Mouse (Mus musculus) granulocyte monocyte progenitor cell, adult 5-6 weeks (primary cell): ENCODE measurements at regions not wholly inside any gene's neighbourhood (a gene's known extent, or its start where the extent isn't known, plus 50 kb on each side); places are given as distances from the start of the nearest gene placed in this dataset.

ENCODE experiments used
- ATAC-seq: replicated peaks from 2 replicates; pipeline ENCODE4 v1.8.0; 2016; ENCODE audit warnings: mild to moderate bottlenecking, moderate TSS enrichment, inconsistent platforms; ENCODE audit not compliant: poor library complexity, severe bottlenecking

DNA sequence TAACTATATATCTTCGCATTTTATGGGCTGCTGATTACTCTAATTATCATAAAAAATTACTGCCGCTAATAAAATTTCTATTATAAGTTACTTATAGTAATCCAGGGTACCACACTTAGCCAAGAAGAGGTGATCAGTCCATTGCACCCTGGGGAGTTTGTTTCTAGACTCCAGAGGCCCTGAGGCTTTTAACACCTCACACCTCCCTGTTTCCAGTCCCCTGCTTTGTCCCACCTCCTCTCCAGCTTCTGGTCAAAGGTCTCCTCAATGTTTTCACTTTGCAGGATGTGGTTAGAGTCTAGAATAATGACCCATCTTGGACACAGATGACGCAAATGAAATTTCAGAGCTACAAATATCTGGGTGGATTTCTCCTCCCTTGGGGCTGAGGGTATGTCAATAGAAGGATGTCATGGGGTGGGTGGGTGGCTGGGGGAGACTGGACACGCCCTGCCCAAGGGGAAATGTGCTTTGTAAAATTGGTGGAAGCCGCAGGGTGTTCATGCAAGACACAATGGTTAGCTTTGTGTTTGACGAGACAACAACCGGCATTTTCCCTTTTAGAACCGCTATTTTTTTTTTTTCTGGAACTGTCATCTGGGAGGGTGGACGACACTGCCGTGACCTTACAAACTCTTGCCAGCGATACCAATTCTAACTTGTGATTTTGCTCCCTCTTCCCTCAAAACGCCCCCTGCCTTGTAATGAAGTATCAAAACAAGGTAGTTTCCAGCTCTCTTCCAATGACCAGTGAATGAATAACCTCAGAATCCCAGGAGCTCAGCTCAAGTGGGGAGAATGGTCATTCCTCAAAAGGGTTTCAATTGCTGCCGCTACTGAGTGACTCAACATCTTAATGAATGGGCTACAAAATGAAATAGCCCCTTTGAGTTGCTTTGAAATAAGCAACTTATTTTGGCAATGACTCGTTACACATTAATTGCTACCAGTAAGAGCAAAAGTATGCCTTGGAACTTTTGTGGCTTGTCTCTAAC lies 207.0 kb upstream of the Irx3 start:
- ATAC-seq = no peak

DNA sequence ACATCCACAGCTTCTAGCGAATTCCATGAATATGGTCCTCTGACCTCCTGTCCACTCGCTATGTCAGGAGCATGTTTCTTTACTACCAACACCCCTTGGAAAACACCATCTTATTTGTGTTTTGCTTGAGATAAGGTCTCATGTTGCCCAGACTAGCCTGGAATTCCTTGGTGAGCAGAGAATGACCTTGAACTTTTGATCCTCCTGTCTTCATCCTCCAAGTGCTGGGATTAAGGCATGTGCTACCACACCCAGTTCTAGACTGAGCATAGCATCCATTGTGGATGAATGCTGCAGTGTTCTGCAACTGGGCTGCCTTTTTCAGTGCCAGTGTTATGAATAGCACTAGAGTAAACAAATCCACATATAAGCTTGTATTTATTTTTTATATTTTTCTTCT lies 203.2 kb upstream of the Irx3 start:
- ATAC-seq = no peak

DNA sequence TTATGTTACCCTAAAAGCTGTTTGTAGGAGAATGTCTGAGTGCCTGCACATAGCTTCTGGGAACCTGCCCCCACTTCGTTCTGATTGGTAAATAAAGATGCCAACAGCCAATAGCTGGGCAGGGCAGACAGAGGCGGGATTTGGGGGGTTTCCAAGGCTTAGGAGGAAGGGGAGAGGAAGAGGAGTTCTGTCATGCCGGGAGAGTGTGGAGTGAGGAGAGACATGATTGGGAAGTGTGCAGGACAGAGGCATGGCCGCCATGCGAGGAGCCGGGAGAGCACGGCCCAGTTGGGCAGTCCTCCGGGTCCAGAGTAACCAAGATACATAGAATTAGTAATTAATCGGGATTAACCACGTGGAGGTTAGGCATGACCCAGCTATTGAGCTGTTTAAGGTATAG lies 202.7 kb upstream of the Irx3 start:
- no peak for ATAC-seq

DNA sequence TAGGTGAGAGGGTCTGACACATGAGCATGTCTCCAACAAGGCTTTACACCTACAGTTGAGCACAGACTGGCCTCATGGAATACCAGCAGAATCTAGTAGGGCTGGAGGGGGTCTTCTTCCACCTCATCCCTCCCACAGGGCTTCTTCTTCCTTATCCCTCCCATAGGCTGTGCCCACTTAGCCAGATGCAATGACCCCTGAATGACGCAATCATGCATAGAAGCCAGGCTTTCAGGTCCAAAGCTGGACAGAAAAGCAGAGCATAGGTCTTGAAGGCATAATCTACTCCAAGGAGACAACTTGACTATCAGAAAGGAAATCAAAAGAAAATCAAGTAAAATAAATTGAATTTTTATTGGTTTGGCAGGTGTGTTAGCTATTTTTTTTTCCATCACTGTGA lies 198.5 kb upstream of the Irx3 start:
- no peak for ATAC-seq

DNA sequence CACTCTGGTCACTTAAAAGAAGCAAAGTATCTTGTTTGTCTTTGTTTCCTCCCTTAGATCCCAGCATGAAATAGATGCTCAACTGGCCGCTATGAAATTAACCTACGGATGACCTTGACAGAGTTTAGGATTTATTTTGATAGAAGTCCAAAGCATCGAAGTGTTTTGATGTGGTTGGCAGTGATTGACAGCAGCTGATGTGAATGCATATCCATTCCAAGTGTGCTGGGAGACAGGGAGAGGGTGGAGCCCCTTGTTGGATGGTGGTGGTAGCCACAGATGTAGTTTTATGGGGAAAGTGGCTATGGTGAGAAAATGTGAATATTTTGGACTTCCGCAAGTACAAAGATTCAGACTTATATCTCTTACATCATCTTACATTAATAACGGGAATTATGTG lies 197.8 kb upstream of the Irx3 start:
- ATAC-seq = no peak

DNA sequence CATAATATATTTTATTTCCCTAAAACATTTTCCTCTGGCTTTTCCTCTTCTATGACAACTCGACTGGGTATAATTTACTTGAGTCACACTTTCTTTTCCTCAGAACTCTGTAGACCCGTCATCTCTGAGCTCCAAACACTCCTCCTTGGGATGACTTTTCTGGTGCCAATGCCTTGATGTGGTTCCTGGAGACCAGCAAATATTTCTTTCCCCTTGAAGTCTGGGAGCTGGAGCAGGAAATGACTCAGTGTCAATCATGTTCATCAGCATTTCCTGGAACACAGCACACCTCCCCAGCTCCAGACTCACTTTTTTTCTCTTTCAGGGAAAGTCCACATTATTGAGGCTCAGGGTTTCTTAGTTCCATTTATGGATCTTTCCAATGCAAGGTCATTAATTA lies 197.3 kb upstream of the Irx3 start:
- no peak for ATAC-seq

DNA sequence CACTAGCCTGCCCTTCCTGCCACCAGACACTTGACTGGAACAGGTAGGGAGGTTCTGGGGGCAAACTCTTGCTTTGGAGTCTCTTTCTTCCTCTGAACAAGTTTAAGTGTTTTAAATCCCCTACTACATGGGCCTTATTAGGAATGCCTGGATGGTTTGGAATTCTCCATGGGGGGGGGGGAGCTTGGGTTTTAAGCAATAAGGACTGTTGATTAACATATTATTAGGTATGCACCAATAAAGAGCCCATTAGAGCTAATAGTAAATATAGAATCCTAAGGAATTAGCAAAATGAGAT lies 196.0 kb upstream of the Irx3 start:
- ATAC-seq = no peak

DNA sequence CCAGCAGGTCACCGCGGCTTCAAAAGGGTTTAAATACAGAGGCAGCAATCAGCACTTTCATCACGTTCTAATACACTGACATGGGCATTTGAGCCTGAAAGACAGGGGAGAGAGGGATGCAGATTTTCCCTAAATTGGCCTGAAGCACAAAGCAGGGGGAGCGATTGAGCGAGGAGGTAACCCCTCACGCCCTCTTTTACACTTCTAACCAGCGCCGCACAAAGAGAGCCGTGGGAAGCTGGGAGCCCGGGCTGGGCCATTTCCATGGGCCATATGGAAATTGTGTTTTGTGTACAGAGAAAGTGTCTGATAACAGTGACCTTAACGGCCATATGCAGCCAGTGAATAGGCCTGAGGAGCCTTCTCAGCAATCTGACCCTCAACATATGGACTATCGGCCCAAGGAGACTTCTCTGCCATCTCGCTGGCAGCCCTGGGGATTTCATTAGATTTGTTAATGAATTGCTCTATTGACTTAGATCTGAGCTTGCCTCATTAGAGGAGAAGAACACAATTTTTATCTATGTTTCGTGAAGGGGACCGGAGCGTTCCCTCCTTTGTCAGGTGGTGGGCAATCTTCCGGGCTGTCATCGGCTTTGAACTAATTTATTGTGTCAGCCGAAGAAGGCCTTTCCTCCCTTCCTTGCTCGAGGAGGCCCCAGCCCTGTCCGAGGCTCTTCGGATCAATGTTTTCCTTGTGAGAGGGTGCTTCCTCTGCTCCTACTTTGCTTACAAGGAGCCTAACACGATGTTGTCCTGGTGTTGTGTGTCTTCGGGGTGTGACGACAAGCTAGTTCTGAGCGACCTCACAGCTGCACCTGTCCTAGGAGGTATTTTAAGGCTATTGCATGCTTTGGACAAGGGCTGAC lies 195.4 kb upstream of the Irx3 start:
- ATAC-seq = no peak

DNA sequence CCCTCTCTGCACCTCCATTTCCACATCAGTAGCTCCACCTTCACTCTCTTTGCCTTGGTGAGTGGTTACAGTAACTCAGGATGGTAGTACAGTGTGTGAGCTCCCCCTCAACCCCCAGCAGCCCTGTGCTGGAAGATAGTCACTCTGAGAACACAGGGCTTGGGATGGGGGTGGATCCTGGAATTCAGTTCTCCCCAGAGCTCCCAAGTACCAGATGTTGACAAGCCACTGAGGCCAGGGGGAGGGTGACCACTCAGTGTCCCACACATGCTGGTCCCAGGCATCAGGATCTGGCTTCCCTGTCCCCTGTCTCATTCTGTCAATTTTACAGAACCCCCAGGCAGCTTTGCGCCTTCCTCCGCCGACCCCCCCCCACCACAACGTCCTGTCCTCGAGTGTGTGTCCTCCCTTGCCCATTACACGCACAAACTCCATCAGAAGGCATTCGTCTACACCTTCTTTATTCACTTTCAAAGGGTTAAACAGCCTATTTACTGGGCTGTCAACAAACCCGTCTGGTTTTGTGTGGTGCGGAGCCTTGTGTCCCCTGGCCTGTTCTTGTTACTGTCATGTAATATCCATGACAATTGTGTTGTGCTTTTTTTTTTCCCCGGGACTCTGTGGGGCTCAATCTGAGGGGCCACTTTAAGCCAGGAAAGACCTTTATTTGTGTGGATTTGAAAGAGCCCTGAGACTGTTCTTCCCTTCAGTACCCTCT lies 194.6 kb upstream of the Irx3 start:
- no peak for ATAC-seq

DNA sequence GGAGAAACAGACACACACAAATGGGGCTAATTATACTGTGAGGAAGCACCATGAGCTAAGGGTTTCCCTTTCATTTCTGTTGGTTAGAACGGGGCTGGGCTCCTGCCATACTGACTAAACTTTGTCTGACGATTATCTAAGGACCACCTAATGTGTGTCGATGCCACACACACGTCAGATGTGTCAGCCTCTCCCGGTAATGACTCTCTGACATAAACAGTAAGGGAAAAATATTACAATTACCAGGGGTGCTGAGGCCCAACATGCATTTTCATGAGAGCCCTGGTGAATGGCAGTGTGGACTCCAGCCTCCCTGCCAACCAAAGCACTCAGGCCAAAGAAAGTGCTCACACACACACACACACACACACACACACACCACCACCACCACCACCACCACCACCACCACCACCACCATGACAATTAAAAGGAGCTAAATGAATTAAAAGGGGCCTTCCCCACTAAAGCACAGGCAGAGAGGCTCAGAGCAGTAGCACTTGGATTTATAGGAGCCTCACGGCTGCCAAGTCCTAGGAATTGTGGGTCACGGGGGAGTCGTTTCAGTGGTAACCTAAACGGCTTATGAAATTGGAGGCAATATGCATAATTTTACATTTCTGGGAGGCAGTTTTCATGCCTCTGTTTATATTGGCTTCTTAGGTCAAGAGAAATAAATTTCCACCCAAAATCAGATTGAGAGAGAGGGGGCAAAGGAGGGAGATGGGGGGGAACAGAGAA lies 193.7 kb upstream of the Irx3 start:
- ATAC-seq = no peak

DNA sequence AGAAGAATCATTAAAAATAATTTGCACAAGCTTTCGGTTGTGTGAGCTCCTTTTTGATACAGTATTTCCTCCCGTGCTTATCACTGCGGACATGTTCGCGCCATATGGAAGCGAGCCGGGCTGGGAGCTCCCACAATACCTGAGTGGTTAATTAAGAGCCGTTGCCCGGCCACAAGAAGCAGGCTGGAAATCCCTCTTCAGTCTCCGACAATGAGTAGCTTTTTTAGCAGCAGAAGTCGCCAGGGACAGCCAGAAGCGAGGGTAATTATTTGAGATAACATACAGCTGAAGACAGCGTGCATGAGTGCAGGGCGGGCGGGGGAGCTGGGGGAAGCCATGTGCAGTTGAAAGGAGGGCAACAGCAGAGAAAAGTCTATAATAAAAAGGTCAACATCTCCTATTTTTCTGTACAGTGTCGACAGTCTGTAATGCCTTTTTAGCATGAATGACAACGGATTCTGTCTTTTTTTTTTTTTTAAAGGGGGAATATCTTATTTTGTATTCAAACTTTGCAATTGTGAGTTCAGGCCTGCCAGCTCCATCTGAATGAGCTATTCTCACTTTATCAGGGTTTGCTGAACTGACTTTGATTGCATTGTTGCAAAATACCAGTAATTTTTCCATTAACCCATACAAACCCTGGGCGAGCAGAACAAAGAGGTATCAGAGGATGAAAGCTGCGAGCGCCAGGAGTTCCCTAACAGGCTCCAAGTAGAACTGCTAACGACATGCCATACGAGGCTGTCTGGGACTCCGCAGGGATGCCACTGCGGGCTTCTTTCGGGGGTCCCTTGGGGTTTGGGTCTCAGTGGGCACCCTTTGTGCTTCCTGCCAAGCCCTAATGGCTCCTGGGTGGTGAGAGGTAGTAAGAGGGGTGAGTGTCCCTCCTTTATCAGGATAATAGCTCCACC lies 189.9 kb upstream of the Irx3 start:
- no peak for ATAC-seq

DNA sequence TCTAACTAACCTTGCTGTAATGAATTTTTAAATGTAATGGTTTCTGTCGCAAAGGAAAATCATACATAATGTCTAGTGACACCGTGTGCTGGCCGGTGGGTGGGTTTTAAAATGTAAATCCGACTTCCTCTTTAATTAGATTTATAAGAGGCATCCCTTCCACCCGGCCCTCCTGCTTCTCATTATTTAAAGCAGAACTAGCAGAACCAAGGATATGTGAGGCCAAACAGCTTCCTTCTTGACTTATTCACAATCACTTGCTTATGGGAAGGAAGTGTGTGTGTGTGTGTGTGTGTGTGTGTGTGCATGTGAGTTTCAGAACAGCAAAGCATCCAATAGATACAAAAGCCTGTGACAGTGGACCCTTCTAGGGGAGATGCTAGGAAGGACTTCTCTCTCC lies 189.1 kb upstream of the Irx3 start:
- peak; percentile 93 for ATAC-seq

DNA sequence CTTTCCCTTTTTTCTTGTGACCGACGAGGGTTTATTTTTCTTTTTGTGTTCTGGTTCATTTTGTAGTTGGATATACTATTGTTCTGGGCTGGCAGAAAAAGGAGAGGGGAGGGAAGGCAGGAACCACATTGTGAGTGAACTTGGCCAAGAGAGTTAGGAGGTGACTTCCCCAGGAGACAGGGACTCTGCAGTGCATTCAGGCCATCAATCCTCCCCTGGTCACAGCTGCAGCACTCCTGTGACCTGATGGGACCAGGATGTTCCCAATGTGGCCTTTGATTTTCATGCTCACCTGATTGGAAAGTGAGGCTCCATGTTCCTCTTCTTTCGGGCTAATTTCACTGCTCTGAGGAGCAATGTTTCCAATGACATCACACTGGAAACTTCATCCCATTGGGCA lies 188.2 kb upstream of the Irx3 start:
- no peak for ATAC-seq

DNA sequence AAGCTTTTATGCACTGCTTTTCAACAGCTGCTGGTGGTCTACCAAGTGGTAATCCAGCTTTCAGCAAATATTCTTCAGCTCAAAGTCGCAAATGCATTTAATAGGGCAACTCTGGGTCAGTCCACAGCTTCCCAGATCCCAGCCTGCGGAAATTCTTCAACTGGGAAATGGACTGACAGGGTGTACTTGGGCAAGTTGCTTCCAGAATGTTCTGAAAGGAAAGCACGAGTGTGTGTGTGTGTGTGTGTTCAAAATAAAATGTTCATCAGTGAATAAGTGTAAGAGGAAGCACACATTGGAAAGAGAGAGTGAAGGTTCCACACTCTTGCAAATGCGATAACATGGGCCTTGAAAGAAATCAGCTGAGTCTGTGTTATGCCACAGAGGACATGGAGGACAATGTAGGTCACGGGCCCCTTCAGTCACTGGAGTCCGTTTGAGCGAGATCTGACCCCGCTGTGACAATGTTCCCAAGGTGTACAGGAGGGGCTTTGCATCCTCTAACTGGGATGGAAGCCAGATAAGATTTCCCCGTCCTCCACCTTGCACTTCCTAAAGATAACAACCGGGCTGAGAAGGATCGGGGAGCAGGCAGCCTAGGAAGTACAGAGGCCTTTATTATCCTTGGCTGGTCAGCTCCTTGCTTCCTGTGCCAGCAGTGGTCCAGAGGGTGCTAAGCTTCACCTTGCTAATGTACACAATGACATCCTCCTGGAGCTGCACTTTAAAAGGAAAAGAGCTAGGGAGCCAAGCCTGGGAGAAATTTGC lies 187.2 kb upstream of the Irx3 start:
- ATAC-seq = no peak

DNA sequence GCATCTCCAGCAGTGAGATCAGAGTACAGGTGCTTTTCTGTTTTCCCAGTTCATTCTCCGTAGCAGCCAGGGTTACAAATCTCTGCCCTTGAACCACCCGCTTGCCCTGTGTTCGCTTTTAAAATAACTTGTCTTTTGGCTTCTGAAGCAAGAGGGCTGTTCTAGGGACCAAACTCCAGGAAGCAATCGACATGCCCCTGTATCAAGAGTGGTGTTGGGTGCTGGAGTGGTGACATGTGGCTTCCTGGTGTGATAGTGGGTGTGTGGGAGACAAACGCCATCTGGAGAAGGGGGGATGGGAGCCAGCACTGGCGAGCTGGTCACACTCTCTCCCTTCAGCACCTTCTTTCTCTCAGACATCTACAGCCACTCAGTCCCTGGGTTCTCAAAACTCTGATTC lies 186.0 kb upstream of the Irx3 start:
- no peak for ATAC-seq

DNA sequence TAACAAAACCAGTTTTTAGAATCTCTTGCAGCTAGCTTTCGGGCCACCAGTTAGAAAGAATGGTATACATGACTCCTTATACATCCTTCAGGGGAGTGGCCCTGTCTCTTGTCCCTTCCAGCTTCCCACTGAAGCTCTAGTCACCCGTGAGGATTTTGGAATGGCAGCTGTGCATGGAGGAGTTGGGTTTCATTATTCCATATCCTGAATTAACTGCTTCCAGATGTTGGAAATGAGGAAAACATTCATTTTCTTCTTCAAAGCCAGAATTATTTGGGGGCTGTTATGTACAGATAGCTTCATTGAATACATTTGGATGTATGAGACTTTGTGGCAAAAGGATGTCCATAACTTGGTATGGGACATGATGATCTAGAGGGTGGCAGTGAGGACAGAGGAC lies 181.3 kb upstream of the Irx3 start:
- no peak for ATAC-seq

DNA sequence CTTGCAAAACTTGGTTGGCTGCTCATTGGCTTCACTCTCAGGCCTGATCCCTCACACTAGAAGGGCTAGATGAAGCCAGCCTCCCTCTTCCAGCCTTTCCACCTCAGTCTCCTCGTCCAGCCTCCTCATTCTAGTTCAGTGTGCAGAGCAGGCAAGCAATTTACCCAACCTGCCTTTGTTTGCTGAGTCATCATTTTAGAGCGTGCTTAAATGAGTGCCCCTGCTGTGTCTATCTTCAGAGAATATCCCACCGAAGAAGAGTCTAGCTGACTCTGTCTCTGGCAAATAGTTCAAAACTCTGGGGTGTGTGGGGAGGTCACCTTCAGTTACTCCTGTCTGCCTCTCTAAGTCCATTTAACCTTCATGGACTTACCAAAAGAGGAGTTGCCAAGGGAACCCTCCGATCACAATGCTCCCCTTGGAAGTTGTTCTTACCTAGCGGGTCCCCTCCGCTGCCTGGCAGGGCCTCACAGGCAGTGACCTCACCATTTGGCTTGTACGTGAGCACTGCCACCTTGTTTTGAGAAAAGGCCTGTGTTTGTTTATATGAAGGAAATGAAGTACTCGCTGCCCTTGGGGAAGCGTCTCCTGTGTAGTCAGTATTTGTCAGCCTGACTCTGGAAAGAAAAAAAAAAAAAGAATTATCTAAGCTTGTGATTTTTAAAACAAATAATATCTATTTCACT lies 175.2 kb upstream of the Irx3 start:
- ATAC-seq = no peak

DNA sequence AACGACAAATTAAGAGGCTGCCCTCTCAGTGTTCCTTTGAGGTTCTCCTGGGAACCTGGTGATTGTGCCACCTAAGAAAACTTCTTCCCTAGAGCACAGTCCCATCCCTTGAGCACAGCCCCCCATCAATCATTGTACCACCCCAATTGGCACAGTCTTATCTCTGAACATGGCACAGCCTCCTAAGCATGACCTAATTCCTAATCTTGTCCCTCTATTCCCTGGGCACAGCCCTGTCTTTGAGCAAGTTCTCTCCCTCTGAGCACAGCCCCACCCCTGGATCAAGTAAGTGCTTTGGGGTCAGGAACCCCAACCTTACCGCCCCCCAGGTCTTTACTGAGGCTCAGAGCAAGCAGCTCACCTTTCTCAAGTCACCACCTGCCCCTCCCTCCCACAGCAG lies 173.6 kb upstream of the Irx3 start:
- no peak for ATAC-seq
